14 mouse cellular contexts compared by ENCODE assay signal in the genomic region with DNA sequence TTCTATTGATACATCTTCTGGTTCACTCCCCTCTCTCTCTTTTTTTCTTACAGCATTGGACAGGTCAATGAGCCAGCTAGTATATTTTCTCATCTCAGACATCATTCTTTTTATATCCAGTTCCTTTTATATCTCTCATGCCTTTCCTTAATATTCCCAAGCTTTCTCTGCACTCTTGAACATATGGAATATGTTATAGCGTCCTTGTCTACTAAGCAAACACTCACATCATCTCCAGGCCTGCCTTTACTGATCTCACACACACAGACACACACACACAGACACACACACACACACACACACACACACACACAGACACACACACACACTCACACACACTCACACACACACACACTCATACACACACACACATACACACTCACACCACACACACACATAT.
"Had no signal": no experiment of that assay in that cellular context is flagged by ENCODE, and none has a peak within 500 bp of the region (broad histone marks: within the 10 kb centered on the region; RNA-seq: fewer than 3 reads in every experiment).

No protein-coding gene starts in this region.

- H3K4me3 ChIP-seq: intestine, embryonic 15.5 days; left cerebral cortex, adult 2 months; limb, embryonic 13.5 days; midbrain, embryonic 10.5 days; myocyte; neural tube, embryonic 12.5 days had no signal

- DNase-seq: kidney, adult 18-20 months; kidney, postnatal 14 days; lung, adult 18-20 months; lung, postnatal 36 days; retina, postnatal 1 day; thymus, adult 18-20 months; thymus, postnatal 14 days had no signal

- H3K27ac ChIP-seq: left cerebral cortex, adult 2 months; liver, embryonic 14.5 days; neural tube, embryonic 12.5 days had no signal

- H3K27me3 ChIP-seq: intestine, embryonic 15.5 days; limb, embryonic 13.5 days; neural tube, embryonic 12.5 days had no signal

- H3K36me3 ChIP-seq: intestine, embryonic 15.5 days; limb, embryonic 13.5 days; neural tube, embryonic 12.5 days had no signal

- H3K9me3 ChIP-seq: intestine, embryonic 15.5 days; limb, embryonic 13.5 days; midbrain, embryonic 10.5 days; neural tube, embryonic 12.5 days had no signal

- H3K4me2 ChIP-seq: intestine, embryonic 15.5 days; limb, embryonic 13.5 days; neural tube, embryonic 12.5 days had no signal

- H3K9ac ChIP-seq: intestine, embryonic 15.5 days; liver, embryonic 14.5 days; neural tube, embryonic 12.5 days had no signal
